Mouse (Mus musculus): Measurements from ENCODE around the gene B4galt2. TPM values are rescaled to one million over a fixed set of nuclear protein-coding genes. Genes with fewer than 3 reads are reported as not detected.

The B4galt2 gene
- polyA plus RNA-seq, 1 experiment from 2014 or later, result 31.5 TPM

DNA sequence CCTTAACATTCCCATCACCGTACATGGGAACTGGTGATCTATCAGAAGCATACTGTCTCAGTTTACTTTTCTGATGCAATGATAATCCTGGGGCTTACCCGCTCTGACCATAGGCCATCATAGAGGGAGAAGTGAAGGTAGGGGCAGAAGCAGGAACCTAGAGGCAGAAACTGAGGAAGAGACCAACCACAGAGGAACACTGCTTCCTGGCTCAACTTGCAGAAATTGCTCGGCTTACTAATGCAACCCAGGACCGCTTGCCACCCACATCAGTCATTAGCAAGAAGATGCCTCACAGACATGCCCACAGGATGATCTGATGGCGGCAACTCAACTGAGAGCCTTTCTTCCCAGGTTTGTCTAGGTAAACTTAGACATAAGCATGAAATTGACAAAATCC, 35.5 kb upstream of the B4galt2 start:
- Histone ChIP-seq H3K4me2 (replicated peaks; ENCODE audit: low read depth, low read length) (no peak overlapping the region), H3K36me3 (ENCODE audit: control insufficient read depth, insufficient read depth, low read length) (no peaks in the 10 kb centered on the region), H3K27me3 (ENCODE audit: control insufficient read depth, insufficient read depth, low read length) (no peaks in the 10 kb centered on the region), H3K9me3 (ENCODE audit: control insufficient read depth, low read length) (no peaks in the 10 kb centered on the region), H3K4me3 (ENCODE audit: low read length) (no peak overlapping the region), H3K9ac (ENCODE audit: low read depth, low read length) (no peak overlapping the region), H3K27ac (ENCODE audit: low read depth, low read length) (no peak overlapping the region), H3K4me1 (ENCODE audit: control insufficient read depth, insufficient read depth, low read length) (peaks cover 12% of the 10 kb centered on the region; the same call in 1 of the 2 replicates)
- 89% methylated on average over 5 of the region's 5 CpGs for WGBS
- no peak for ATAC-seq (ENCODE audit: low FRiP score, low TSS enrichment)

DNA sequence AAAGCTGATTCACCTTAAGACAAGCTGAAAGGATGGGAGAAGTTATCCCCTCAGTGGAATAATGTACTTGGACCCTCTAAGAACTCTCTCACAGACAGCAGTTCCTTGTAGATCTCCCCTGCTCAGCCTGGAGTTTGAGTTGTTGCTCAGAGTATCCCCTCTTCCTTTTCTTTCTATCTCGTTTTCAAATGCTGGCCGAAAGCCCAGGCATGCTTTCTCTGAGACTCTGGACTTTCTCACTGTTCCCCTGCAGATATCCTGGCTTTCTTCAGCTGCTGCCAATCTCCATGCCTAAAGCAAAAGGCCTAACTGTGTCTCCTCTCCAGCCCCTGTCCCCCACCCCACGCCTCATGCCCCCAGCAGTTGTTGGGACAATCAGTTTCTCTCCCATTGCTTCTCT, 35.0 kb upstream of the B4galt2 start:
- 85% methylated on average over 3 of the region's 3 CpGs for WGBS
- no peak overlapping the region for H3K27ac ChIP-seq (ENCODE audit: low read depth, low read length)

DNA sequence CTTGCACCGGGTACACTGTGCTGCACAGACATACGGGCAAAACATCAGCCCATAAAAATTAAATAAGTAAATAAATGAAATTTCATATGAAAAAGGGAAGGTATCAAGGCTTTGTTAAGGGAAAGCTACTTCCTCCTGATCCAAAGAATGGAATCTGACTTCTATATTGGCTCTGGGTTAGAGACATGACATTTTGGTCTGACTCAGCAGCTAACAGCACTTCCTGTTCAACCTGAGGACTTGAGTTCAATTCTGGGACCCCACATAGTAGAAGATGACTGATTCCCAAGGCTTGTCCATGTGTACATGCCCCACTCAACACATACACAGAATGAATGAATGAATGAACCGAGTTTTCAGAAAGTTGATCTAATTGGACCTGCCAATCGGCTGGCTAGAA, 34.6 kb upstream of the B4galt2 start:
- H3K4me1 ChIP-seq (ENCODE audit: control insufficient read depth, insufficient read depth, low read length), result peaks cover 21% of the 10 kb centered on the region
- 88% methylated on average over 4 of the region's 4 CpGs for WGBS
- H3K9ac ChIP-seq (ENCODE audit: low read depth, low read length), result no peak overlapping the region
- no peak overlapping the region for H3K4me2 ChIP-seq (replicated peaks; ENCODE audit: low read depth, low read length)
- H3K4me3 ChIP-seq (ENCODE audit: low read length), result no peak overlapping the region
- H3K27me3 ChIP-seq (ENCODE audit: control insufficient read depth, insufficient read depth, low read length), result no peaks in the 10 kb centered on the region
- no peaks in the 10 kb centered on the region for H3K9me3 ChIP-seq (ENCODE audit: control insufficient read depth, low read length)
- no peaks in the 10 kb centered on the region for H3K36me3 ChIP-seq (ENCODE audit: control insufficient read depth, insufficient read depth, low read length)
- no peak overlapping the region for H3K27ac ChIP-seq (ENCODE audit: low read depth, low read length)
- no peak for ATAC-seq (ENCODE audit: low FRiP score, low TSS enrichment)

More for the DNA sequence above, 35.0 kb upstream of the B4galt2 start:
- no peak for ATAC-seq (ENCODE audit: low FRiP score, low TSS enrichment)
- Histone ChIP-seq H3K4me2 (replicated peaks; ENCODE audit: low read depth, low read length) (no peak overlapping the region), H3K4me3 (ENCODE audit: low read length) (no peak overlapping the region), H3K9me3 (ENCODE audit: control insufficient read depth, low read length) (no peaks in the 10 kb centered on the region), H3K4me1 (ENCODE audit: control insufficient read depth, insufficient read depth, low read length) (peaks cover 17% of the 10 kb centered on the region), H3K27me3 (ENCODE audit: control insufficient read depth, insufficient read depth, low read length) (no peaks in the 10 kb centered on the region), H3K9ac (ENCODE audit: low read depth, low read length) (no peak overlapping the region), H3K36me3 (ENCODE audit: control insufficient read depth, insufficient read depth, low read length) (no peaks in the 10 kb centered on the region)

DNA sequence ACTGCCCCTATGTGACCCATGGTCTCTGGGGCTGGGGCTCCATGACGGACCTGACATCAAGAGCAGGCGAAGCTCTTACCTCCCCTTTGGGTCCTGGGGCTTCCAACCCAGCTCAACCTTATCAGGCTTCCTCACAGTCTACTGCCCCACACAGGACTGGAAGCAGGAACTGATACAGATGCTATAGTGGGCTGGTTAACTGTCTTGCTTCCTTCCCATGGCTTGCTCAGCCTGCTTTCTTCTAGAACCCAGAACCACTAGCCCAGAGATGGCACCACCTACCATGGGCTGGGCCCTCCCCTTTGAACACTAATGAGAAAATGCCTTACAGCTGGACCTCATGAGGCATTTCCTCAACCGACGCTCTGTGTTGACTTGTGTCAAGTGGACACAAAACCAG, 34.1 kb upstream of the B4galt2 start:
- Histone ChIP-seq H3K9me3 (ENCODE audit: control insufficient read depth, low read length) (no peaks in the 10 kb centered on the region), H3K9ac (ENCODE audit: low read depth, low read length) (no peak overlapping the region), H3K4me1 (ENCODE audit: control insufficient read depth, insufficient read depth, low read length) (peaks cover 25% of the 10 kb centered on the region), H3K36me3 (ENCODE audit: control insufficient read depth, insufficient read depth, low read length) (no peaks in the 10 kb centered on the region), H3K27ac (ENCODE audit: low read depth, low read length) (no peak overlapping the region), H3K4me3 (ENCODE audit: low read length) (no peak overlapping the region), H3K4me2 (replicated peaks; ENCODE audit: low read depth, low read length) (no peak overlapping the region), H3K27me3 (ENCODE audit: control insufficient read depth, insufficient read depth, low read length) (no peaks in the 10 kb centered on the region)
- no peak for ATAC-seq (ENCODE audit: low FRiP score, low TSS enrichment)
- 86% methylated on average over 4 of the region's 4 CpGs for WGBS

DNA sequence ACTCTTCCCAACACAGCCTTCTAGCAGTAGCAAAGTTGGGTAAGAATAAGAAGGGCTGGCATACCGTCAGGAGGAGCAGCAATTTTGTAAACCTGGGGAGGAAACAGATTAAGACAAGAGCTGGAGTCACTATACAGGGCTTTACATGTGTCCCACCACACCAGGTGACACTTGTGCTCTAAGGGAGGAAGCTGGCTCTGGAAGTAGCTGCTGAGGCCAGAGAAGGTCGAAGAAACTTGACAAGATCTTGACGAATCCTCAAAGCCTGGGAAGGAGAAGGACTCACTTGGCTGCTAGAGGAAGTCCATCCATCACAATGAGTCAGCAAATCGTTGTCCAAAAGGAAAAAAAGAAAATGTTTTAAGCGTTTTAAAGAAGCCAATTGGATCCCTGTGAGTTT, 33.1 kb upstream of the B4galt2 start:
- H3K27ac ChIP-seq (ENCODE audit: low read depth, low read length), result no peak overlapping the region; the same call in 1 of the 2 replicates
- no peaks in the 10 kb centered on the region for H3K9me3 ChIP-seq (ENCODE audit: control insufficient read depth, low read length)
- peaks cover 6% of the 10 kb centered on the region; the same call in 1 of the 2 replicates for H3K36me3 ChIP-seq (ENCODE audit: control insufficient read depth, insufficient read depth, low read length)
- ATAC-seq (ENCODE audit: low FRiP score, low TSS enrichment), result no peak
- H3K4me3 ChIP-seq (ENCODE audit: low read length), result no peak overlapping the region
- H3K4me1 ChIP-seq (ENCODE audit: control insufficient read depth, insufficient read depth, low read length), result peaks cover 26% of the 10 kb centered on the region
- peak overlapping the region; percentile 99; the same call in 1 of the 2 replicates for H3K4me2 ChIP-seq (replicated peaks; ENCODE audit: low read depth, low read length)
- 82% methylated on average over 5 of the region's 5 CpGs for WGBS
- H3K27me3 ChIP-seq (ENCODE audit: control insufficient read depth, insufficient read depth, low read length), result no peaks in the 10 kb centered on the region
- H3K9ac ChIP-seq (ENCODE audit: low read depth, low read length), result no peak overlapping the region

DNA sequence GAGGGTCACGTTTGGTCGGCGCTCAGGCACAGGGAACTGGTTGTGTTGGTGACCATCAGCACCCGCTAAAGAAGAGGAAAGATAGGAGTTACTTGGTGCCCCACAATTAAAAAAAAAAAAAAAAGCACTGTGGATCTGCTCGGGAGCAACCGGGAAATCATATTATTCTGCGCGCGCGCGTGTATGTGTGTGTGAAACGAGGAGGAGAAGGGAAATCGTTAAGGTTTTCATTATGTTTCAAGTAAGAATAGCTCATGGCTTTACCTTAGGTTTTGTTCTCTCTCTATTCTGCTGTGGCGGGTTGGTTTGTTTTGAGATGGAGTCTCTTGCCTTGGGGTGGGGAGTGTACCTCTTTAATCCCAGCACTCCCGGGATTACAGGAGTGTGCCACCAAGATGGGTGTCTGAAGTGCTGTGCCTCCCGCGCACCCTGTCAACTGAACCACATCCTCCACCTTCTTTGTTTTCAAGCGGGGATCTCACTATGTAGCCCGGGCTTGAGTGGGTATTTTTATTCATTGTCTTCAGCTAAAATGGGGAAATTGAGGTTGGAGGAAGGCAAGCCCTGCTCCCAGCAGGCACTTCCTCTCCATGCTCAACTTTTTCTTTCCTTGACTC, 32.3 kb upstream of the B4galt2 start:
- 3% methylated on average over 19 of the region's 19 CpGs for WGBS

DNA sequence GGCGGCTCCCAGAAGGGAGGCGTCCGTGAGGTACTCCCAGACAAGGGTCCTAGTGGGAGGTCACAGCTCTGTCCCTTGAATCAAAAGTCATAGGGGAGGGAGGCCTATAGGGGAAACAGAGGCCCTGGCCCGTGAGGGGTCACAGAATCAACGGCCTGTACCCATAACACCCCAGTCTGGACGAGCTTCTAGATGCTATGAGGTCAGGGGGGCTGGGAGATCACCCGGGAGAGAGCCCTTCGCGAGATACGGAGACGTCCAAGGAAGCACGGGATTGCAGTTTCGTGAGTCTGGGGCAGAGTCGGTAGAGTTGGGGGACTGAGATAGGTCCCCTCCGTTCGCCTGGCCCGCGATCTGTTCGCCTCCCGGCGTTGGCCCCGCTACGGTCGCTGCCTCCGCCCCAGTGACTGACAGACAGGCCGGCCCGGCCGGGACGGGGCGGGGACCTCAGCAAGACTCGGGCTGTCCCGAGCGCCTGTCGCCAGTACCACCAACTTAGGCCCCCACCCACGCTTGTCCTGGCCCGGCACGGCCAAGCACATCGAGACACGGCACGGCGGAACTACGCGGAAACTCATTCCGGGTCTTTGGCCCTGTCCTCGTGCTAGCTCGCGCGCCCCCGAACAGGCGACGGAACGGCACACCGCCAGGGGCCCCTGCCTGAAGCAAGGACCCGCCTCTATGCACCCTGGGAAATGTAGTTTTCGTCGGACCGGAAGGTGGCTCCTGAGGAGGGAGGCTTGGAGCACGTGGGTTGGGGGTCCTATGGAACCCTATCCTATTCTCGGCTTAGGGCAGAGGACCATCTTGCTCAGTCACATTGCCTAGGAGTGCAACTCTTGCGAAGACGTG, 31.5 kb upstream of the B4galt2 start, which contains the start of gene Ipo13:
Ipo13 (minus strand) TSS at position 409 of the 852 bp plus-strand sequence.
- Histone ChIP-seq H3K9ac (ENCODE audit: low read depth, low read length) (peak within 1 kb of the TSS; percentile 74), H3K27me3 (ENCODE audit: control insufficient read depth, insufficient read depth, low read length) (no peaks in the 10 kb centered on the region), H3K36me3 (ENCODE audit: control insufficient read depth, insufficient read depth, low read length) (peaks cover 17% of the 10 kb centered on the region; the same call in 1 of the 2 replicates), H3K27ac (ENCODE audit: low read depth, low read length) (peak within 1 kb of the TSS; percentile 38; the same call in 1 of the 2 replicates), H3K4me3 (ENCODE audit: low read length) (peak within 1 kb of the TSS; percentile 76), H3K4me1 (ENCODE audit: control insufficient read depth, insufficient read depth, low read length) (peaks cover 26% of the 10 kb centered on the region), H3K9me3 (ENCODE audit: control insufficient read depth, low read length) (no peaks in the 10 kb centered on the region), H3K4me2 (replicated peaks; ENCODE audit: low read depth, low read length) (peak within 1 kb of the TSS; percentile 99)
- ATAC-seq (ENCODE audit: low FRiP score, low TSS enrichment), result peak; percentile 96
- WGBS, result under 1% methylated on average over 61 of the region's 61 CpGs

More for the DNA sequence above, 32.3 kb upstream of the B4galt2 start:
- H3K27me3 ChIP-seq (ENCODE audit: control insufficient read depth, insufficient read depth, low read length), result no peaks in the 10 kb centered on the region
- peaks cover 26% of the 10 kb centered on the region for H3K4me1 ChIP-seq (ENCODE audit: control insufficient read depth, insufficient read depth, low read length)
- peaks cover 12% of the 10 kb centered on the region; the same call in 1 of the 2 replicates for H3K36me3 ChIP-seq (ENCODE audit: control insufficient read depth, insufficient read depth, low read length)
- H3K27ac ChIP-seq (ENCODE audit: low read depth, low read length), result peak overlapping the region; percentile 38; the same call in 1 of the 2 replicates
- ATAC-seq (ENCODE audit: low FRiP score, low TSS enrichment), result no peak
- H3K9me3 ChIP-seq (ENCODE audit: control insufficient read depth, low read length), result no peaks in the 10 kb centered on the region
- peak overlapping the region; percentile 74 for H3K9ac ChIP-seq (ENCODE audit: low read depth, low read length)
- peak overlapping the region; percentile 99 for H3K4me2 ChIP-seq (replicated peaks; ENCODE audit: low read depth, low read length)
- peak overlapping the region; percentile 76 for H3K4me3 ChIP-seq (ENCODE audit: low read length)

DNA sequence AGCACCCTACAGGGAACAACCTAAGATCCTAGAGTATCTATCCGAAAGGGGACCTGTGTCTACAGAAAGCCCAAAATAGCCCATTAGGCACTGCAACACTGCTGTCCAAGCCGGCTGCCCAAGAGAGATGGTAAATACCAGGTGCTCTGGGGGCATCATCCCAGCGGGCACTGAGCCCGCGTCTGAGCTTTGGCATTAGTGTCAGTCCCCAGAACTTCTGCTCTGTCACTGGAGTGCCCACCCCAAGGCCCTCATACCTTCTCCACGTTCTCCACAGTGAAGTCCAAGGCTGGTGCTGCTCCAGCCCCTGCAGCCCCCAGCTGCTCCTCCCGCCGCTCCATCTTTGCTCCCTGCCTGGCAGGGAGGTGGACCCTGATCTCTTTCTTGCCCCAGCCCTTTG, 30.7 kb upstream of the B4galt2 start:
- Histone ChIP-seq H3K27me3 (ENCODE audit: control insufficient read depth, insufficient read depth, low read length) (no peaks in the 10 kb centered on the region), H3K27ac (ENCODE audit: low read depth, low read length) (no peak overlapping the region; the same call in 1 of the 2 replicates)
- peak; percentile 0; the same call in 1 of the 2 replicates for ATAC-seq (ENCODE audit: low FRiP score, low TSS enrichment)

More for the DNA sequence above, 30.7 kb upstream of the B4galt2 start:
- WGBS, result 26% methylated on average over 8 of the region's 8 CpGs
- peaks cover 24% of the 10 kb centered on the region; the same call in 1 of the 2 replicates for H3K36me3 ChIP-seq (ENCODE audit: control insufficient read depth, insufficient read depth, low read length)
- peak overlapping the region; percentile 99 for H3K4me2 ChIP-seq (replicated peaks; ENCODE audit: low read depth, low read length)
- H3K4me1 ChIP-seq (ENCODE audit: control insufficient read depth, insufficient read depth, low read length), result peaks cover 27% of the 10 kb centered on the region
- H3K9me3 ChIP-seq (ENCODE audit: control insufficient read depth, low read length), result no peaks in the 10 kb centered on the region
- peak overlapping the region; percentile 74 for H3K9ac ChIP-seq (ENCODE audit: low read depth, low read length)
- H3K4me3 ChIP-seq (ENCODE audit: low read length), result peak overlapping the region; percentile 76
